Mouse (Mus musculus): ENCODE data around the gene Gm973.

GRCm38 (mm10) chr1:59543911-59544310 is 27.8 kb downstream of the Gm973 start:
- TF ChIP-seq EP300 (IDR thresholded peaks at IDR 0.05) (no peak), CTCF (IDR thresholded peaks at IDR 0.05) (no peak)
